9 mouse cellular contexts compared by ENCODE assay signal in the genomic region with DNA sequence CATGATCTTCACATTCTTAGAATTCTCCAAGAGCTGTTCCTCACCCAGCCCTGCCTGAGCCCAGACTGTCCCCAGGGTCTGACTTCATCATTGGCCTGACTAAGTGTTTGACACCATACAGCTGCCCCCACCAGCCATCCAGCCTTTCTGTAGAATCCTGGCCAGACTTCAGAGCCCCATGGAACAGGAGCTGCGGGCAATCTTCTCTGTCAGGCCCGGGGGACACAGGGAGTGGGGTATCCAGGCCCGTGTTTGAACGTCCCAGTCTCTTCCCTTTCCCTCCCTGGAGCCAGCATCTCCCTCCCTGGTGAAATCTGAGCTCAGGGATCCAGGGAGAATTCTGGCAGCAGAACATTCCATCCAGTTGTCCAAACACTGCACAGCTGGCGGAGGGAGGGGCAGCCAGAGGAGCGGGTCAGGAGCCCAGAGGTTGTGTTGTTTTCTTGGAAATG. TPM values are rescaled to one million over a fixed set of nuclear protein-coding genes. Genes with fewer than 3 reads are reported as not detected.
DNase-seq lines count a peak whose midpoint lies in the region; ATAC-seq lines count a peak whose summit lies in the region.
"Had no signal": no experiment of that assay in that cellular context is flagged by ENCODE, and none has a peak within 500 bp of the region (broad histone marks: within the 10 kb centered on the region; RNA-seq: fewer than 3 reads in every experiment).

No protein-coding gene starts in this region.

- H3K36me3 ChIP-seq in kidney, embryonic 14.5 days (ENCODE audit: control insufficient read depth, insufficient read depth, low read length), result no peaks in the 10 kb centered on the region
- H3K36me3 ChIP-seq: G1E had no signal

- peaks cover 20% of the 10 kb centered on the region for H3K4me1 ChIP-seq in kidney, embryonic 14.5 days (ENCODE audit: control insufficient read depth, insufficient read depth, low read length)

- H3K4me2 ChIP-seq in kidney, embryonic 14.5 days (replicated peaks; ENCODE audit: low read depth, low read length), result no peak overlapping the region

- no peak for DNase-seq in kidney, adult 11 months
- DNase-seq in gastrocnemius, postnatal 25 days, result peak; percentile 85
- DNase-seq in kidney, postnatal 10 days, result peak; percentile 80
- DNase-seq in mesoderm, embryonic 11.5 days (ENCODE audit: low read depth, low spot score), result peak; percentile 81
- DNase-seq in MN1 (ENCODE audit: low spot score), result no peak
- no peak for DNase-seq in thymus, postnatal 36 days

- H3K27ac ChIP-seq in kidney, embryonic 14.5 days (ENCODE audit: low read depth, low read length), result peak overlapping the region; percentile 69

- peak; percentile 80 for ATAC-seq in kidney, embryonic 14.5 days (ENCODE audit: low FRiP score, low TSS enrichment)
- no peak for ATAC-seq in frontal cortex, adult (ENCODE audit: low TSS enrichment)

- WGBS in kidney, embryonic 14.5 days, result 15% methylated on average over 6 of the region's 6 CpGs

- H3K27me3 ChIP-seq in kidney, embryonic 14.5 days (ENCODE audit: control insufficient read depth, insufficient read depth, low read length), result no peaks in the 10 kb centered on the region

- no peak overlapping the region for H3K9ac ChIP-seq in kidney, embryonic 14.5 days (ENCODE audit: low read depth, low read length)

- H3K4me3 ChIP-seq in kidney, embryonic 14.5 days (ENCODE audit: low read length), result no peak overlapping the region

- H3K9me3 ChIP-seq in kidney, embryonic 14.5 days (ENCODE audit: control insufficient read depth, low read length), result no peaks in the 10 kb centered on the region
- H3K9me3 ChIP-seq: G1E had no signal

RNA-seq across cellular contexts. Expression of a gene that starts 11.4 kb away (rescaled TPM):
- polyA plus RNA-seq in kidney, embryonic 14.5 days (2014; fragmentation: Nextera tagmentation; extraction: Ambion mirVana), result 20.3 and 26.2 TPM in 2 replicates
- 1 to 10 TPM; 6.0 to 6.5 TPM for total RNA-seq in gastrocnemius, postnatal 25 days (2021)

RNA-seq across cellular contexts. Expression of a gene that starts 11.4 kb away (rescaled TPM):
- 1.1 and 1.2 TPM in 2 replicates for polyA plus RNA-seq in kidney, embryonic 14.5 days (2014; fragmentation: Nextera tagmentation; extraction: Ambion mirVana)
- under 1 TPM; 0.21 to 0.26 TPM for total RNA-seq in gastrocnemius, postnatal 25 days (2021)

RNA-seq across cellular contexts. Expression of a gene that starts 28.5 kb away (rescaled TPM):
- 8.3 and 10.4 TPM in 2 replicates for polyA plus RNA-seq in kidney, embryonic 14.5 days (2014; fragmentation: Nextera tagmentation; extraction: Ambion mirVana)
- 1 to 10 TPM; 3.1 to 7.2 TPM for total RNA-seq in gastrocnemius, postnatal 25 days (2021)

RNA-seq across cellular contexts. Expression of a gene that starts 32.5 kb away (rescaled TPM):
- polyA plus RNA-seq in kidney, embryonic 14.5 days (2014; fragmentation: Nextera tagmentation; extraction: Ambion mirVana), result 1,412 and 1,461 TPM in 2 replicates
- total RNA-seq in gastrocnemius, postnatal 25 days (2021), result 1,000 to 10,000 TPM; 1,951 to 1,957 TPM

Comparison
In these comparisons a context has a peak if more than half of its experiments do, and no peak if none do; other contexts are left out.
1. DNase-seq: peak in gastrocnemius, postnatal 25 days (single experiment), kidney, postnatal 10 days (single experiment) and mesoderm, embryonic 11.5 days (single experiment); none in kidney, adult 11 months (single experiment), MN1 (single experiment) and thymus, postnatal 36 days (0 of 2).